Mouse (Mus musculus) thymus, adult 2 months (tissue): ENCODE data around the gene Npr2.

Source experiments
- CTCF ChIP-seq: fragments of 200-500 bp; IDR thresholded peaks from 2 replicates; pipeline ENCODE4 v1.5.1; 2012; ENCODE audit warnings: mild to moderate bottlenecking, control low read depth, low read length, moderate library complexity, borderline replicate concordance; ENCODE audit not compliant: control insufficient read depth, poor library complexity, insufficient read depth; ENCODE audit errors: extremely low read depth
- POLR2A ChIP-seq: fragments of 200-500 bp; IDR thresholded peaks from 2 replicates; pipeline ENCODE4 v1.6.1; 2012; ENCODE audit warnings: mild to moderate bottlenecking, low read length, control low read depth, moderate library complexity; ENCODE audit not compliant: control insufficient read depth, poor library complexity, insufficient read depth; ENCODE audit errors: extremely low read depth

DNA sequence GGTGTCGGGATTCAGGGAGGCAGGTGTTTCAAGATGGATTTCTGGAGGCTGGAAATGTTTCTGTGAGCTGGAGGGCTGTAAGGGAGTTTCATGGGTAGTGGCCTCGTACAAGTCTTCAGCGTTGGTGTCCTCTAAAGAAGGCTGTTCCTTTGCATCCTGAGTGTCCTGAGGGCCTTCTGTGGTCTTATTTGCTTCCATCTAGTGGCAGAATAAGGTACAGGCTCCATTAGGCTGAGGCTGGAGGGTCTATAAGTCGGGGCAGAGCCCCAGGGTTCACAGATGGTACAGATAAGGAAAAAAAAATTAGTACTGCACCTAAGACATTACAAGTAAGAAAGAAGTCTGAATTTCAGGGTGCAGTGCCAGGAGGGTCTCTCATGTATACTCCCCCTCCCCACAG, 34.7 kb downstream of the Npr2 start:
- no peak for TF ChIP-seq CTCF
- no peak for TF ChIP-seq POLR2A
